Comparison of ENCODE assay signal across 8 mouse cellular contexts in the genomic region with DNA sequence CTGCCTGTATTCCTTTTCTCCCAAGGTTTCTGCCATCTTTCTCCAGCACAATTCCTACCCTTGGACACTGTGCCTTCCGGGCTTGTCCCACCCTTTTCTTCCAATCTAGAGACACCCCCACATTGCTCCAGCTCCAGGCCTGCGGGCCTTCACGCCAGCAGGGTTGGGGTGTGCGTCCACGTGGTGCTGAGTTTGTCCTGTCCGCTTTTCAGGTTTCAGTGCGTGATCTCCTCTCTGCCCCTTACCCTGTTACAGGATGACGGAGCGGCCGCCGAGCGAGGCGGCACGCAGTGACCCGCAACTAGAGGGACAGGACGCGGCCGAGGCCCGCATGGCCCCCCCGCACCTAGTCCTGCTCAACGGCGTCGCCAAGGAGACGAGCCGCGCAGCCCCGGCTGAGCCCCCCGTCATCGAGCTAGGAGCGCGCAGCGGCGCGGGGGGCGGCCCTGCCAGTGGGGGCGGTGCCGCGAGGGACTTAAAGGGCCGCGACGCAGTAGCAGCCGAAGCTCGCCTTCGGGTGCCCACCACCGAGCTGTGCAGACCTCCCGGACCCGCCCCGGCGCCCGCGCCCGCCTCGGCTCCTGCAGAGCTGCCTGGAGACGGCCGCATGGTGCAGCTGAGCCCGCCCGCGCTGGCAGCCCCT. TPM values are rescaled to one million over a fixed set of nuclear protein-coding genes. Genes with fewer than 3 reads are reported as not detected.
DNase-seq lines count a peak whose midpoint lies in the region; ATAC-seq lines count a peak whose summit lies in the region.

No protein-coding gene starts in this region.

- peak overlapping the region; percentile 81 for H3K9ac ChIP-seq in liver, embryonic 11.5 days (ENCODE audit: low read depth, low read length)

- peak overlapping the region; percentile 73 for H3K27ac ChIP-seq in liver, embryonic 11.5 days (ENCODE audit: low read depth, low read length)

- intact Hi-C loops in heart, postnatal 36 days (cut with DNase I): loop anchor here (2.0 kb wide), 1 partner anchor 22 kb away; no protein-coding TSS in a partner anchor

- peak; percentile 37 to 60 for DNase-seq in frontal cortex, postnatal 10 days (ENCODE audit: low spot score in 2 of 2)
- no peak for DNase-seq in frontal cortex, adult 2 months (ENCODE audit: extremely low spot score in 1 of 2, low spot score in 1 of 2)
- peak; percentile 59 for DNase-seq in embryo, embryonic 10.5 days (ENCODE audit: low spot score)
- peak; percentile 31 to 32 for DNase-seq in heart, postnatal 36 days
- peak; percentile 77 for DNase-seq in liver, embryonic 11.5 days (ENCODE audit: low spot score)
- DNase-seq in naive thymus-derived CD4-positive, alpha-beta T cell, adult 2 months (ENCODE audit: low read depth): peak; percentile 35
- no peak for DNase-seq in urinary bladder, postnatal 10 days (ENCODE audit: low spot score)

- H3K4me3 ChIP-seq in liver, embryonic 11.5 days (ENCODE audit: low read depth, low read length): peak overlapping the region; percentile 77

- peak; percentile 40 for ATAC-seq in CD4-positive, CD25-positive, alpha-beta regulatory T cell, adult 4 months
- ATAC-seq in liver, embryonic 11.5 days (replicated peaks; ENCODE audit: low FRiP score): peak; percentile 68

- H3K4me2 ChIP-seq in liver, embryonic 11.5 days: peak overlapping the region; percentile 88

- H3K9me3 ChIP-seq in liver, embryonic 11.5 days (ENCODE audit: control insufficient read depth, low read length): no peaks in the 10 kb centered on the region

- H3K36me3 ChIP-seq in liver, embryonic 11.5 days (ENCODE audit: control insufficient read depth, insufficient read depth, low read length): peaks cover 16% of the 10 kb centered on the region

- peaks cover 11% of the 10 kb centered on the region; the same call in 1 of the 2 replicates for H3K4me1 ChIP-seq in liver, embryonic 11.5 days (replicated peaks; ENCODE audit: control insufficient read depth, insufficient read depth, low read length)

- WGBS in liver, embryonic 11.5 days: under 1% methylated on average over 45 of the region's 58 CpGs

- H3K27me3 ChIP-seq in liver, embryonic 11.5 days (replicated peaks; ENCODE audit: control insufficient read depth, insufficient read depth, low read length): peaks cover 26% of the 10 kb centered on the region

RNA-seq across cellular contexts. Expression of gene Tal1, which starts 6.8 kb away (rescaled TPM):
- polyA plus RNA-seq in frontal cortex, adult 2 months (2012; rRNA removed): 1.4 and 1.6 TPM in 2 replicates
- not detected for polyA plus RNA-seq in CD4-positive, CD25-positive, alpha-beta regulatory T cell, adult 4 months (2017; shearing (Covaris generic))
- 1 to 10 TPM; 4.0 to 4.3 TPM for total RNA-seq in heart, postnatal 36 days (2021)
- 42.7 and 47.6 TPM in 2 replicates for polyA plus RNA-seq in liver, embryonic 11.5 days (2014; fragmentation: Nextera tagmentation; extraction: Ambion mirVana)

RNA-seq across cellular contexts. Expression of gene Pdzk1ip1, which starts 25.5 kb away (rescaled TPM):
- polyA plus RNA-seq in frontal cortex, adult 2 months (2012; rRNA removed): 0.97 and 1.00 TPM in 2 replicates
- polyA plus RNA-seq in CD4-positive, CD25-positive, alpha-beta regulatory T cell, adult 4 months (2017; shearing (Covaris generic)): 10 to 100 TPM; 25.7 to 31.9 TPM
- not detected for total RNA-seq in heart, postnatal 36 days (2021)
- polyA plus RNA-seq in liver, embryonic 11.5 days (2014; fragmentation: Nextera tagmentation; extraction: Ambion mirVana): 24.2 and 25.8 TPM in 2 replicates

Comparison
In these comparisons a context has a peak if more than half of its experiments do, and no peak if none do; other contexts are left out.
1. DNase-seq: peak in frontal cortex, postnatal 10 days (2 of 2), embryo, embryonic 10.5 days (single experiment), heart, postnatal 36 days (2 of 2), liver, embryonic 11.5 days (single experiment) and naive thymus-derived CD4-positive, alpha-beta T cell, adult 2 months (single experiment); none in frontal cortex, adult 2 months (0 of 2) and urinary bladder, postnatal 10 days (single experiment).
2. RNA of gene Tal1, which starts 6.8 kb away (polyA plus RNA-seq): 42.7 to 47.6 TPM in liver, embryonic 11.5 days; 1.4 to 1.6 TPM in frontal cortex, adult 2 months and not detected in CD4-positive, CD25-positive, alpha-beta regulatory T cell, adult 4 months; every median in the first group is over 10 times any median in the second.
3. RNA of gene Pdzk1ip1, which starts 25.5 kb away (polyA plus RNA-seq): 25.7 to 31.9 TPM in CD4-positive, CD25-positive, alpha-beta regulatory T cell, adult 4 months and 24.2 to 25.8 TPM in liver, embryonic 11.5 days; 0.97 to 1.00 TPM in frontal cortex, adult 2 months; every median in the first group is over 10 times any median in the second.